13 mouse cellular contexts compared by ENCODE assay signal in genomic region chr11:57583636-57584277, GRCm38 (mm10).
DNase-seq lines count a peak whose midpoint lies in the region; ATAC-seq and TF ChIP-seq lines count a peak whose summit lies in the region.
"Had no signal": no experiment of that assay in that cellular context is flagged by ENCODE, and none has a peak within 500 bp of the region (broad histone marks: within the 10 kb centered on the region; RNA-seq: fewer than 3 reads in every experiment).

No protein-coding gene starts in this region.

- TF ChIP-seq RAD21 in MEL (IDR thresholded peaks at IDR 0.05; ENCODE audit: low read depth, low read length): no peak

- no peak for ATAC-seq in heart, embryonic 13.5 days (ENCODE audit: extremely low read depth, insufficient number of reproducible peaks, low FRiP score, low TSS enrichment)
- ATAC-seq in hindbrain, embryonic 11.5 days (ENCODE audit: low FRiP score): peak; percentile 51
- peak; percentile 24 for ATAC-seq in midbrain, embryonic 11.5 days (ENCODE audit: low FRiP score)
- ATAC-seq: inflammation-experienced regulatory T-cells, adult 6 months; lung, postnatal 0 days had no signal

- 0 out of 2 replicates have a peak overlapping the region, but pooled peaks have one; percentile 3 for H3K9ac ChIP-seq in heart, embryonic 13.5 days
- H3K9ac ChIP-seq in MEL (ENCODE audit: control insufficient read depth, low read depth, low read length, poor library complexity, severe bottlenecking): peak overlapping the region; percentile 8; the same call in 1 of the 2 replicates
- 0 out of 2 replicates have a peak overlapping the region, but pooled peaks have one; percentile 11 for H3K9ac ChIP-seq in hindbrain, embryonic 11.5 days (ENCODE audit: low read depth, low read length)
- H3K9ac ChIP-seq in midbrain, embryonic 11.5 days (ENCODE audit: low read length): peak overlapping the region; percentile 53
- H3K9ac ChIP-seq: embryonic facial prominence, embryonic 13.5 days had no signal

- no peaks in the 10 kb centered on the region for H3K36me3 ChIP-seq in heart, embryonic 13.5 days
- peaks cover 0 to 7% of the 10 kb centered on the region in 2 experiments; a peak in 2 of 4 replicates for H3K36me3 ChIP-seq in MEL (ENCODE audit: control insufficient read depth in 1 of 2, insufficient read depth in 2 of 2, low read length in 2 of 2)
- H3K36me3 ChIP-seq in hindbrain, embryonic 11.5 days (ENCODE audit: control insufficient read depth, insufficient read depth, low read length): no peaks in the 10 kb centered on the region
- no peaks in the 10 kb centered on the region for H3K36me3 ChIP-seq in midbrain, embryonic 11.5 days (ENCODE audit: control insufficient read depth, insufficient read depth, low read length)
- H3K36me3 ChIP-seq: embryonic facial prominence, embryonic 13.5 days had no signal

- TF ChIP-seq POLR2A in MEL (IDR thresholded peaks at IDR 0.05; ENCODE audit: control insufficient read depth in 1 of 2, insufficient read depth in 1 of 2, low read depth in 1 of 2, low read length in 2 of 2, poor library complexity in 1 of 2): no peak

- H3K4me1 ChIP-seq in heart, embryonic 13.5 days: peaks cover 16% of the 10 kb centered on the region
- H3K4me1 ChIP-seq in MEL (ENCODE audit: control insufficient read depth in 1 of 2, insufficient read depth in 2 of 2, low read length in 2 of 2): peaks cover 5 to 11% of the 10 kb centered on the region in 2 experiments
- H3K4me1 ChIP-seq in hindbrain, embryonic 11.5 days (replicated peaks; ENCODE audit: control insufficient read depth, insufficient read depth, low read length): peaks cover 2% of the 10 kb centered on the region
- peaks cover 21% of the 10 kb centered on the region for H3K4me1 ChIP-seq in midbrain, embryonic 11.5 days (ENCODE audit: control insufficient read depth, insufficient read depth, low read length)

- no peaks in the 10 kb centered on the region for H3K9me3 ChIP-seq in heart, embryonic 13.5 days
- H3K9me3 ChIP-seq in MEL (replicated peaks; ENCODE audit: insufficient read depth, low read length): no peaks in the 10 kb centered on the region
- no peaks in the 10 kb centered on the region for H3K9me3 ChIP-seq in hindbrain, embryonic 11.5 days (ENCODE audit: control insufficient read depth, low read length)
- no peaks in the 10 kb centered on the region for H3K9me3 ChIP-seq in midbrain, embryonic 11.5 days (ENCODE audit: control insufficient read depth, low read length)
- H3K9me3 ChIP-seq: embryonic facial prominence, embryonic 13.5 days had no signal

- no peak overlapping the region for H3K4me3 ChIP-seq in heart, embryonic 13.5 days
- H3K4me3 ChIP-seq in MEL (ENCODE audit: control insufficient read depth in 1 of 2, insufficient read depth in 1 of 2, low read depth in 2 of 2, low read length in 2 of 2): peak overlapping the region; percentile 15 to 26; a peak in 3 of 4 replicates
- no peak overlapping the region for H3K4me3 ChIP-seq in hindbrain, embryonic 11.5 days (ENCODE audit: low read depth, low read length)
- H3K4me3 ChIP-seq in midbrain, embryonic 11.5 days (ENCODE audit: low read depth, low read length): no peak overlapping the region
- H3K4me3 ChIP-seq in gastrocnemius, adult 2 months: no peak overlapping the region
- H3K4me3 ChIP-seq: embryonic facial prominence, embryonic 13.5 days had no signal

- TF ChIP-seq EP300 in MEL (IDR thresholded peaks at IDR 0.05; ENCODE audit: low read depth in 1 of 2, low read length in 2 of 2): peak; percentile 28 to 32; a peak in 2 of 4 replicates

- H3K4me2 ChIP-seq in heart, embryonic 13.5 days: peak overlapping the region; percentile 21
- peak overlapping the region; percentile 8; the same call in 1 of the 2 replicates for H3K4me2 ChIP-seq in hindbrain, embryonic 11.5 days (replicated peaks; ENCODE audit: low read depth, low read length)
- peak overlapping the region; percentile 11; the same call in 1 of the 2 replicates for H3K4me2 ChIP-seq in midbrain, embryonic 11.5 days
- H3K4me2 ChIP-seq: embryonic facial prominence, embryonic 13.5 days had no signal

- no peak overlapping the region for H3K27ac ChIP-seq in heart, embryonic 13.5 days (replicated peaks)
- H3K27ac ChIP-seq in MEL (ENCODE audit: control insufficient read depth, low read depth, low read length): no peak overlapping the region
- peak overlapping the region; percentile 47 for H3K27ac ChIP-seq in hindbrain, embryonic 11.5 days (ENCODE audit: low read depth, low read length)
- peak overlapping the region; percentile 63 for H3K27ac ChIP-seq in midbrain, embryonic 11.5 days (ENCODE audit: low read depth, low read length)
- H3K27ac ChIP-seq in gastrocnemius, adult 2 months: no peak overlapping the region
- H3K27ac ChIP-seq: embryonic facial prominence, embryonic 13.5 days had no signal

- no peak for TF ChIP-seq CTCF in MEL (IDR thresholded peaks at IDR 0.05 in 2 of 3, conservative IDR thresholded peaks at IDR 0.05 in 1 of 3; ENCODE audit: control insufficient read depth in 1 of 3, insufficient read depth in 1 of 3, low read depth in 2 of 3, low read length in 3 of 3, poor library complexity in 1 of 3, severe bottlenecking in 1 of 3)
- TF ChIP-seq CTCF in gastrocnemius, adult 2 months (IDR thresholded peaks at IDR 0.05): no peak

- intact Hi-C loops in heart, postnatal 36 days (cut with DNase I): no loop called here
- intact Hi-C loops in gastrocnemius, adult 2 months (cut with DNase I): no loop called here
- intact Hi-C loops in left cerebral cortex, postnatal 10 days (cut with DNase I): no loop called here

- no peak for DNase-seq in heart, postnatal 36 days
- peak; percentile 66 for DNase-seq in MEL (ENCODE audit: low read depth, low spot score)
- DNase-seq in hindbrain, embryonic 11.5 days (ENCODE audit: low spot score): peak; percentile 19
- DNase-seq in midbrain, embryonic 11.5 days (ENCODE audit: low spot score, missing footprints): peak; percentile 88
- no peak for DNase-seq in gastrocnemius, adult 2 months
- no peak for DNase-seq in adrenal gland, adult 2 months
- DNase-seq in left cerebral cortex, postnatal 10 days (ENCODE audit: extremely low spot score in 1 of 2, low spot score in 2 of 2): no peak
- DNase-seq: B cell, adult 2 months; kidney, postnatal 4 days had no signal

- 26% methylated on average over 7 of the region's 7 CpGs for WGBS in heart, embryonic 13.5 days
- 9% methylated on average over 7 of the region's 7 CpGs for WGBS in hindbrain, embryonic 11.5 days
- WGBS in midbrain, embryonic 11.5 days: 14% methylated on average over 7 of the region's 7 CpGs

- peaks cover 25% of the 10 kb centered on the region for H3K27me3 ChIP-seq in heart, embryonic 13.5 days (replicated peaks)
- no peaks in the 10 kb centered on the region for H3K27me3 ChIP-seq in MEL (ENCODE audit: control insufficient read depth in 1 of 2, insufficient read depth in 2 of 2, low read length in 2 of 2)
- H3K27me3 ChIP-seq in hindbrain, embryonic 11.5 days (ENCODE audit: control insufficient read depth, insufficient read depth, low read length): no peaks in the 10 kb centered on the region
- H3K27me3 ChIP-seq in midbrain, embryonic 11.5 days (ENCODE audit: control insufficient read depth, insufficient read depth, low read length): no peaks in the 10 kb centered on the region
- H3K27me3 ChIP-seq: embryonic facial prominence, embryonic 13.5 days had no signal

- no peaks in the 10 kb centered on the region for H3K79me2 ChIP-seq in MEL (ENCODE audit: control insufficient read depth, insufficient read depth, low read length, poor library complexity)

TF ChIP-seq in MEL, 35 proteins besides CTCF, POLR2A, EP300 and RAD21:
- TF ChIP-seq GATA1 (IDR thresholded peaks at IDR 0.05; ENCODE audit: low read depth, low read length): peak; percentile 76
- no peak for TF ChIP-seq MAZ (IDR thresholded peaks at IDR 0.05; ENCODE audit: low read depth, low read length)
- 0 out of 2 replicates have a peak, but pooled peaks have one; percentile 13 for TF ChIP-seq ETS1 (IDR thresholded peaks at IDR 0.05; ENCODE audit: low read depth, low read length)
- TF ChIP-seq BHLHE40 (IDR thresholded peaks at IDR 0.05; ENCODE audit: borderline replicate concordance, low read depth, low read length): 0 out of 2 replicates have a peak, but pooled peaks have one; percentile 27
- TF ChIP-seq SIN3A (IDR thresholded peaks at IDR 0.05; ENCODE audit: low read length): no peak
- peak; percentile 89 for TF ChIP-seq ZNF384 (IDR thresholded peaks at IDR 0.05; ENCODE audit: low read depth, low read length)
- peak; percentile 55 for TF ChIP-seq RCOR1 (IDR thresholded peaks at IDR 0.05; ENCODE audit: low read depth, low read length)

Comparison
In these comparisons a context has a peak if more than half of its experiments do, and no peak if none do; other contexts are left out.
1. H3K27ac ChIP-seq: peak in hindbrain, embryonic 11.5 days (single experiment) and midbrain, embryonic 11.5 days (single experiment); none in heart, embryonic 13.5 days (single experiment), MEL (single experiment) and gastrocnemius, adult 2 months (single experiment).
2. H3K4me3 ChIP-seq: peak in MEL (2 of 2); none in heart, embryonic 13.5 days (single experiment), hindbrain, embryonic 11.5 days (single experiment), midbrain, embryonic 11.5 days (single experiment) and gastrocnemius, adult 2 months (single experiment).
3. H3K9ac ChIP-seq: peak in every context shown above with its lines; median percentile 53 in midbrain, embryonic 11.5 days; 11 in hindbrain, embryonic 11.5 days; 8 in MEL; 3 in heart, embryonic 13.5 days.
4. DNase-seq: peak in MEL (single experiment), hindbrain, embryonic 11.5 days (single experiment) and midbrain, embryonic 11.5 days (single experiment); none in heart, postnatal 36 days (0 of 2), gastrocnemius, adult 2 months (single experiment), adrenal gland, adult 2 months (single experiment) and left cerebral cortex, postnatal 10 days (0 of 2).
5. Peak in every context shown above with its lines, with median percentiles within 50 percentile points of each other: H3K4me2 ChIP-seq.